Mouse (Mus musculus) cerebral cortex, adult 2 months (tissue): Measurements from ENCODE around the gene 6430548M08Rik.

Source experiments
- WGBS: fragments of 180-500 bp; shearing (Covaris S2); methylation state at CpG from one replicate; pipeline ENCODE4 v1.1.7; 2018; 5-methylcytosine and 5-hydroxymethylcytosine counted together

6430548M08Rik gene

DNA sequence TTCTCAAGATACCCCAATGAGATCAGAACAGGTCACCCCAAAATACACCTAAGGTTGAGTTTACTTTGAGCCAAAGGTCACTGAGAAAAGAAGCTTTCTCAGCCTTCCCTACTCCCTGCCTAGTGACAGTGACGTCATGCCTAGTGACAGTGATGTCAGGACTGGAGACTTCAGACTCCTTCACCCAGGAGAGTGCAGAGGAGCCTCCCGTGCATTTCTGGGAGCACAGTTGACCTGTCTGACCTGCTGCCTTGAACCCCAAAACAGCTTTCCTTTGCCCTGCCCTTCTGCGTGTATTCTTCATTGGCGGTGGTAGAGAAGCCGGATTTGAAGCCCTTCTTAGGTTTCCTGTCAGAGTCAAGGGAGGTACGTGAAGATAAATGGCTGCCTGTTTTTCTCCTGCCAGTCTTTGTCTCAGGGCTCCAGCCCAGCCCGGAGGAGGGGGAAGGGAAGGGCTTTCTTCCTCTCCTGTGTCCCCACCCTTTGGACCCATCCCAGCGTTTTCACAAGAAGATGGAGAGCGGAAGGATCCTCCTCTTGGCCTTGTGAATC, 9.2 kb upstream of the 6430548M08Rik start:
- WGBS, result 70% methylated on average over 9 of the region's 9 CpGs

DNA sequence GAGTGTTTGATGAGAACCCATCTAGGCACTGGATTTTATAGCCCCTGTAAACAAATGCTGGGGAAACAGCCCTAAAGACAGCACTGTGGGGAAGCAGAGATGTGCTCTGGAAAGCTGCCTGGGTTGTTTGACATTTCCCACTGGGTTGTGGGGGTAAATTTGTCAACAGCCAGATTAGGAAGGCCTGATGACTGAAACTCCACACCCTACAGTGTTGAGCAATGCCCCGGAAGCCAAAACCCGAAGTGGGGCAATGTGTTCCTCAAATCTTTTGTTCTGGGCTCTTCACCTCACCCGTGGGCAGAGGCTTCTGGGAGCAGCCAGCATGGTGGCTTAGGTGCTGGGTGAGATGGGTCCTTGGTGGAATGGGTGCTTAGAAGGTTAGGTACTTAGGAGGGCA, 4.8 kb upstream of the 6430548M08Rik start:
- 68% methylated on average over 3 of the region's 3 CpGs for WGBS

DNA sequence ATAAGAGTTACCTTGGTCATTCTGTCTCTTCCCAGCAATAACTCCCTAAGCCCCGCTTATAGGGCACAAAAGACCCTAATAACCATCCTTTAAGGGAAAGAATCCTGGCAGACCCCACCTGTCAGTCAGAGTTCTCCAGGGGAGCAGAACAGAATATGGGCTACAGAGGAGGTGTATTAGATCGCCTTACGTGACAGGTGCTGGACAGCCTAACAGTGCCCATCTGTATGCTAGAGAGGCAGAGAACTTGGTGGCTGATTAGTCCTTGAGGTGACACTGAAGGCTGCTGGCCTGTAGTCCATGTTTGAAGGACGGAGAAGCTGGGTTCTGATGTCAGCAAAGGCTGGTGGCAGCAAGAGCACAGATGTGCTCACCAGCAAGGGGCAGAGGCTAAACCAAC, 3.0 kb upstream of the 6430548M08Rik start:
- 92% methylated on average over 4 of the region's 4 CpGs for WGBS

DNA sequence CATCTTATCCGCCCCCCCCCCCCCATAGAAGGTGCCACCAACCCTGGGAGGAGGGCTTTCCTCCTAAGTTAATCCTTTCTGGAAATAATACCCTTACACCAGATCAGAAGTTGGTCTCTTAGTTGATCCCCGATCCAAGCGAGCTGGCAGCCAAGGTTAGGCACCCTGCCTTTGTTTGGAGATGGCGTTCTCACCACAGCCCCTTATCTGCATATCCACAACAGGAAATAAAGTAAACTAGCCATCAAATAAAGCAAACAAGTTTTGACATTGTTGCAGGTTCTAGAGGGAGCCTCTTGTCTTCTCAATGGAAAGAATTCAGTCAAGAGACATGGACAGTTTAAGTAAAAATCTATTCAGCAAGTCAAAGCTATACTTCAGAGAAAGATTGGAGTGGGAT, 2.6 kb upstream of the 6430548M08Rik start:
- WGBS, result 81% methylated on average over 4 of the region's 4 CpGs

DNA sequence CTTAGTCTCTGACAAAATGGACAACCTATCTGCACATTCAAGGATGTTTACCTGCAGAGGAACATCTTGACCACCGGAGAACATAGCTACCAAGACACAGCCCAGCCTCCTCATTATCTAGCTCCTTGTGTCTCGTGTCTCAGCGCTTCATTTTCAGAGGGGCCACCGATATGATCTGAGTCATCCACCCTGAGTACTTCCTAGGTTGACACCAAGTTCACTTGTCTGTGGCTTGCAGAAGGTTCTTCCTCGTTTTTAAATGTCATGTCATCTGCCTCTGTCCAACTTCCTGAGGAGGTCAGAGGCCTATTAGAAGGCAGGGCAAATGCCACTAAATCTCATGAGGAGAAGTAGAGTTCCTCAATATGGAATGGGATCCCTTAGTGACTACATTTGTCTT, 1.4 kb upstream of the 6430548M08Rik start:
- 84% methylated on average over 5 of the region's 5 CpGs for WGBS

DNA sequence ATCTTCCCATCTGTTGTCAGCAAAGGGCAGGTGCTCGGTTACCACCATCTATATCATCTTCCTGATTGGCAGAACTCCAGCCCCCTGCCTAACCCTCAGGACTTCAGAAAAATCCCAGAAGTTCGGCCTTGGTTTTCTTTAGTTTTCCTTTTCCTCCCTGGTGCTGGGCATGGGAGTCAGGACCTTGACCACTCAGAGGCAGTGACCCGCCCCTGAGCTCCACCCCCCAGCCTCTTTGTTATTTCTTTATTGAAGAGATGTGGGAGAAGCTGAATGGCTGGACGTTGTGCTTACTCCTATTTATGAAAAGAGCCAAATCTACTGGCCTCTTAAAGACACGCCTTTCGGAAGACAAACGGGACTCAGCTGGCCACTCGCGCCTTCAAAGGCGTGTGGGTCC, 646 bp upstream of the 6430548M08Rik start:
- 5% methylated on average over 10 of the region's 10 CpGs for WGBS

DNA sequence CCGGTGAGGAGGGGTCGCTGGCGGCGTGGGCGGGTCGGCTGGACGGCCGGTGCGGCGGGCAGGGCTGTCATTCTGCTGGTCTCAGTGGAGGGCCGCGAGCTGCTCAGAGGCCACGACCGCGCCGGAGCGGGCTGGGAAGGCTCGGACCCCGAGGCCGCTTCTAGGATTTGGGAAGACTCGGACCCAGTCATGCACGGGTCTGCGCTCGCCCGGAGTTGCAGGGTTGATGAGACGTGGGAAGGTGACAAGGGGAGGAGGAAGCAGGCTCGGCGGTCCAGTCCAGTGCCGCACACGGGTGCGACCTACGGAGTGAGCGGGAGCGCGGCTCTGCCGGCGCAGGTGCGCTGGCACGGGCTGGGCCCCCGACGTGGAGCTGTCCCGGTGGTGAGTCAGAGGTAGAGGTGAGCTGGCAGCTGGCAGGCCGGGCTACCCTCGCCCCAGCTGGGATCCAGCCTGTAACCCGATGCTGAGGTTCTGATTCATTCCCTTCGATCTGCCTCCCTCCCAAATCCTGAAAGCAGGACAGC, 426 bp downstream of the 6430548M08Rik start:
- WGBS, result under 1% methylated on average over 46 of the region's 46 CpGs

DNA sequence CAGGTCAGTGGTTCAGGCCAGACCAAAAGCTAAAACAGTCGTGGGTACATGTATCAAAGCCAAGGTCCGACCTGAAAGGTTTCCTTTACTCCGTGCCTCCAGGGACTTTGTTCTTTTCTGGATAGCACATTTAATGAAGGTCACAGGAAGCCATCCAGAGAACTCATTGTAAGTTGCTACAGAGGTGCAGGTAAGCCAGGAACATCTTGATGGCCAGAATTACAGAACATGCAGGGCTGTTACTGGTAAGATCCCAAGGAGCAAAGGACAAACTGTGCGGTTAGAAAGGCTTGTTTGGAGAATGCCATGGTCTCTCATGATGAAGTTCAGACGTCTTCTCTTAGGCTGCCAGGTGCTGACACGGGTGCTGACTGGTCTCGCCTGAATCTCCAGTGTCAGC, 2.6 kb downstream of the 6430548M08Rik start:
- 82% methylated on average over 7 of the region's 7 CpGs for WGBS

DNA sequence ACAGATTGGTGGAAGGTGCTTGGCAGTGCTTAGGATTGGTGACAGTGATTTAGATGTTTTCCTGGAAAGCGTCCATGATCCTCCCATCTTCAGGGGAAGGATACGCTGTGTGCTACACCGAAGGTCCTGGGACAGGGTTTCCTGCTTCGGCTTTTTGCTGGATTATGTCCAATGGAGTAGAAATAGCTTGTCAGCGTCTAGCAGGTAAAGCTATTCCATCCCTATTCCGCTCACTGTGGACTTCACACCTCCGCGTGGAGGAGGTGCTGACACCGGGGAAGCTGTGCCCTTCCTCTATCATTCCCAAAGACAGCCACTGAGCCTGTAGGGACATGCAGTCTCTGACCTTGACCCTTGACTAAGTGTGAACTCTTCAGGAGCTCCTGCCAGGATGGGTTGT, 4.2 kb downstream of the 6430548M08Rik start:
- WGBS, result 78% methylated on average over 9 of the region's 9 CpGs

DNA sequence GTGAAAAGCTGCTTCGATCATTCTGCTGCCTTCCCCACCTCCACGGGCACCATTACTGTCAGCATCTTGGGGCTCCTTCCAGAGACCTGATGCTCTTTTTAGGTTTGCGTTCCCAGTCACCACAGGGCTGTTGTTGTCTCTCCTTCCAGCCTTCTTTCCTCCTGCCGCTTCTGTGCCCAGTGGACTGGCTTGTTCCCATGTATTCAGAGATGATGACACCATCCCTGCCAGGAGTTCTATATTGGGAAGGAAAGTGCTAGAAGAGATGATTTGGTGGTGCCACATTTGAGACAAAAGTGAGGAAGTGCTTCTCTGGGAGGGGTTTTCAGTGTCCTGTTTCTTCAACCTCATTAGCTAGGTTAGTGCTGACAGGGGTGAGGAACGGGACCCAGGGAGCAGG, 4.9 kb downstream of the 6430548M08Rik start:
- WGBS, result 42% methylated on average over 5 of the region's 5 CpGs

DNA sequence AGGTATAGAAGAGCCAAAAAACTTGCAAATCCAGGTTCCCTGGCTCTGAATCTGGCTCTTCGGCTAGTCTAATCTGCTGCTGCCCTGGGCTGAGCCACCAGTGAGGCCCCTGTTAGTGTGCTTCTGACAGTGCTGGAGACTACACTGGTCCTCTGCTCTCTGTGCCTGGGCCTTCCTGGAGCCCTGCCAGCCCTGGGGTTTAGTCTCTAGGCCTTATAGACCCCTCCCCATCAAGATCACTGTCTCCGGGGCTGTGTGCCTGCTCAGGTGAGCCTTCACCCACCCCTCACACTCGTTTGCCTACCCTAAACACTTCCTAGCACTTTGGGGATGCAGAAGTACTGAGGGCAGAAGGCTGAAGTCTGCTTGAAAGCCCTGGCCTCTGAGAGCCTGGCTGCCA, 5.5 kb downstream of the 6430548M08Rik start:
- WGBS, result 60% methylated on average over 3 of the region's 3 CpGs

DNA sequence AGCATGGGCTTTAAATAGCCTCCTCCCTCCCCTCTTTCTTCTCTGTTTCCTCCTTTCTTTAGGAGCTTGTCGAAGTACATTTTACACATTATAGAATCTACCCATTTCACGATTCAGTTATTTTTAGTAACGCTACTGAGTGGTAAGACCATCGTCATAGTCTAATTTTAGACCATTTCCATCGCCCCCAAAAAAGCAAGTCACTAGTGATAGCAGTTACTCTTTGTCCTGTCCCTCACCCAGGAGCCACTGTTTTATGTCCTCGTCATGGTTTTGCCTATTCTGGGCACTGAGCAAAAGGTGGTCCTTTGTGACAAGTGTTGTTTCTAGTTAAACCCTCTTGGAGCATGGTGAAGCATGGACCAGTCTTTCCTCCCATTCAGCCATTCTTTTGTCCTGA, 6.0 kb downstream of the 6430548M08Rik start:
- WGBS, result 42% methylated on average over 6 of the region's 6 CpGs

DNA sequence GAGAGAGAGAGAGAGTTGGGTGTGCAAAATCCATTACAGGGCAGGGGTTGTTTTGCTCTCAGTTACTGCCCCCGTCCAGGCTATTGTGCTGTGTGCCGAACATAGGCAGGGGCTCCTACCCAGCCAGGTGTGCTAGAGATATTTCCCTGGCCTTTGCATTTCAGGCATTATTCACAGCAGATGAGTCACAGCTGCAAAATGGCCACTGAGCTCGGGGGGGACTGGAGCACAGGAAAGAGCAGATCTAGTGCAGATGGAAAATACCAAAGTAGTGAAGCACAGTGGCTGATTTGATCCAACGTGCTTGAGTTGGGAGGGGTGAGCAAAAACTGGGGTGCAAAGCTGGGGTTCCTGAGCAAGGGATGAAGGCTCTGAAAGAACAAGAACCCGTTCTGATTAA, 7.0 kb downstream of the 6430548M08Rik start:
- 67% methylated on average over 5 of the region's 5 CpGs for WGBS

DNA sequence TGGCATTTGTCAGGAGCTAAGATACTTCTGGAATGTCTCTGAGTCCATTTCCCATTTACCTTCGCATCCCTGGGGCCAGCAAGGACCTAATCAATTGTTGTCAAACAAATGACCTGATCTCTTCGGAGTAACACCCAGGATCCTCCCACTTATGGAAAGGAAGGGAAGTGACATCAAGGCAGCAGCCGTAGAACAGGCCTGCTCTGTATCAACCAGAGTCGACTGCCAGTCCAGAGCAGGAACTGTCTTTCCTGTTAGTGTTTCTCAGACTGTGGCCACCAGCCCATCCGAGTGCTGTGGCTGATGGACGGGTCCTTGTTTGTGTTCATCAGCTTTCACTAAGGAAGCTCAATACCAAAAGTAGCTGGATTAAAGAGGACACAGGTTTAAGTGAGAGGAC, 10.3 kb downstream of the 6430548M08Rik start:
- 56% methylated on average over 6 of the region's 6 CpGs for whole genome bisulfite sequencing

DNA sequence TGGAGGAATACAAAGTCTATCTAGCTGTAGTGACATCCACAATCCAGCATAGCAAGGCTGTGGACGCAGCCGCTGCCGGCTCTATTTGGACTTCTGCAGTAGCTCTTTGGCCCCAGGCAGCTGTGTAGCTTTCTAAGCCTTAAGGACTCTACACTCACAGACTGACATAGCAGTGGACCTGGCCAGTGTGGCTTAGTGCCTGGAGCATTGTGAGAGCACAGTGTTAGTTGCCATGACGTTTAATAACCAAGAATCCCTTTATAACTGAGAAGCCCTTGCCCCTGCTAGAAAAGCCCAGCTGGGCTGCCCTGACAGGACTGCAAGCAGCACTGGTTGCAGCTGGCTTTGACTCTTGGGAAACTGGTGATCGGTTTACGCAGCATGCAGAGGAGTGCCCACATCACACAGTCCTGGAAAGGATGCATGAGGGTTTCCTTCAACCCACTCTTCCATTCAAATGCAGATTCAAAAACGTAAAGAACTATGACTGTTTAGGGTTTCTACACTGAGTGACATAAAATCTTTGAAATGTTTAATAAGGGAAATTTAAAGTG, 11.0 kb downstream of the 6430548M08Rik start:
- 54% methylated on average over 7 of the region's 7 CpGs for WGBS

DNA sequence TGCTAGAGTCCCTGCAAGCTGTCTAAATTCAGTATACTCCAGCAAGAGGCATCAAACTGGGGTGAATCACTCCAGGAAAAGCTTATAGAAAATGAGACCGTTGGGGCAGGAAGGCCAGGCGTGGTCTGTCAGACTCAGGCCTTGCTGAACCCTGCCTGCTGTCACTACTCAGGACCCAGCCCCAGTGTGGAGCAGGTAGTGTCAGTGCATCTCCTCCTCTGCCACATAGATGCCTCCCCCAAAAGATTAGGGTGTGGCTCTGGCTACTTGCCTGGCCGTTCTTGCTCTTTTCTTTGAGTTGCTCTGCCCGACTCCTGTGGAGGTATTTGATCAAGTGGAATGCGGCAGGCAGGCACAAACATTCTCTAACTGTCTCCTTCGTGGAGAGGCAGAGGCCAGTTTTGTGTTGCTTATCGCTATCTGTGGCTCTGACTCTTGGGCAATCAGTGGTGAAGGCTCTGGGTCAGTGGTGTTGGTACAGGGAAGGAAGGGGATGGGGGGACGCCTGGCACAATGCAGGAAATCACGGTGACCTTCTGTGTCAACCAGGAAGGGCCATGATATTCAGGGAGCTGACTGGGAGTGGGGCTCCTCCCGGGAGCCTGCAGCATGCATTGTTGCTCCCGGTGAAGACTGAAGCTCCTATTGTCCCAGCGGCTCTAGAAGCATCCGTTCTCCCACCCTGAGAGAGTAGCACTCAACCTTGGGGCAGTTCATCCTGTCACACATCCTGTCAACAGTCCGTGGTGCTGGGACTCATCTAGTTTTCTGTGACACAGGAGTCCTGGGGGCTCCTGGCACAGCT, 12.6 kb downstream of the 6430548M08Rik start:
- 62% methylated on average over 14 of the region's 14 CpGs for WGBS

DNA sequence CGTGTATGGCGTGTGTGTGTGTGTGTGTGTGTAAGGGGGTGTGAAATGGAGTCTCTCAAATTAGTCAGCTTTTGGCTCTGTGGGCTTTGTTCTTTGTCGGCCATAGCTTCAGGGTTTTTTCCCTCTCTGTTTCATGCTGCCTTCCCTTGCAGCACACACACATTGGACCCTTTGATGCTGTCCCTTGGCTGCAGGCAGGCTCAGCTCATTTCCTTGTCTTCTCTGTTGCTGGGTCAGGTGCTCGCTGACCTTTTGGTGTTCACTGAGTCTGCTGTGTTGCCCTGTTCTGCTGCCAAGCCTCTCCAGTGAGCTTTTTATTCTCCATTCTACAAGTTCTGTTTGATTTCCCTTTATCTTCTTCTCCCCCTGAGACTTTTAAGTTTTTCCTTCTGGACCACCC, 15.6 kb downstream of the 6430548M08Rik start:
- WGBS, result 42% methylated on average over 4 of the region's 4 CpGs

DNA sequence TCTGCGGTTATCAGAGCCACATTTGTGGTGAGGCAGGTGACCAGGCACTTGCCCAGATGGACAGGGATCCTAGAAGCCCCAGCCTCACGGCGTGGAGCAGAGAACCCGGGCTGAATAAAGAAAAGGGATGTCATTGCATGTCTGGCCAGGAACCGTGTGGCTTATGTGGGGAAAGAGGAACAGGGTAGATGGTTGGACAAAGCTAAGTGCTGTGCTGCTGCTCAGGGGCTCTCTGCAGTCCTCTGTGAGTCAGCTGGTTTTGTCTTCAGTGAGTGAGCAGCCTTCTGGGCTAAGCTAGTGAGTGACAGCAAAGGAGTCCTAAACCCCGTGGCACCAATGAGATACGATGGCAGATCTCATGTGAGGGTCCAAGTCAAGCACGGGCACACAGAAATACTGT, 17.2 kb downstream of the 6430548M08Rik start:
- WGBS, result 78% methylated on average over 8 of the region's 8 CpGs

DNA sequence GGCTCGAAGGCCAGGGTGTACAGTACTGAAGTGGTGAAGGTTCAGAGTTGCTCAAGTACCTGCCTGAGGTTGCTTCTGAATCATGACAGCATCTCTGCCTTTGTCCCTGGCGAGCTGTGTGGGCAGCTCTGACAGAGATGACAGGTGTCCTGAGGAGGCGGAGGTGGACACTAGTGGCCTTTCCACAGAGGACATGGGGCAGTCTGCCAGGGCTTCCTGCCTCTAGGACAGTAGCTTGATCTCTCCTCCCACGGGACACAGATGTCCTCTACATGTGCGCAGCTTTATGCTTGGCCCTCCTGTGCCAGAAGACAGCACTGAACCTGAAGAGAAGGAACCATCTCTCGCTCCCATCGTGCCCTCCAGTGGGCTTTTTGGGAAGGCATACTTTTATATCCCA, 19.2 kb downstream of the 6430548M08Rik start:
- WGBS, result 71% methylated on average over 7 of the region's 7 CpGs

DNA sequence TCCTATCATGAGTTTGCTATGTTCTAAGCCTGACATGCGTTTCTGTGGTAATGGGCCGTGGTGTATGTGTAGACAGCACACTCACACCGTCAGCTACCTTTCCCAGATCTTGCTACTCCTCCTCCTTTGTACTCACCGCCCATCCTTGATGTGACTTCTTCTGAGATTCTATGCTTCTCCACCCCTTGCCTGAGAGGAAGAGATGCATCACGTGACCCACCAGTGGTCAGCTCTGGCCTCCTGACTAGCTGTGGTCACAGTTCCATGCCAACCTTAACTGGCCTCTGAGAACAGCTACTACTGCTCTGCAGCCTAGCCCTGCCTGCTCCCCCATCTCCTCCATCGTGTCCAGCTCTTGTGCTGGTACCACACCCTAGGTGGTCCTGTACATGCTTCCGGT, 21.7 kb downstream of the 6430548M08Rik start:
- 83% methylated on average over 7 of the region's 7 CpGs for WGBS

DNA sequence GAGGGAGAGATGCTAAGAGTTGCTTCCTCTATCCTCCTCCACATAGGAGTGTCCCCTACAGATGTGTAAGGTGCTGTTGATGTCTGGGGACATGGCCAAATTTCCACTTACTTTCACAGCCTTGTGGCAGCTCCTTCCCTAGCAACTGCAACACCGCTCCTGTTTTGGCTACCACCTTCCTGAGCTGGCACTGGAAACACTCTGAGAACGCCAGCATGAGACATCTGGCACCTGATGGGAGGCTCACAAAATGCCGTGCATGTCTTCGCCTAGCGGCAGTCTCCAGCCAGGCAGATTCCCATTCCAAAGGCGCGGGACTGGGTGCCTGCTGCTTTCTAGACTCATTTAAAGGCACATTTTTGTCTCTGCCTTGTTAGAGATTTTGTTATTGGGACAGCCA, 22.7 kb downstream of the 6430548M08Rik start:
- WGBS, result 41% methylated on average over 7 of the region's 7 CpGs

DNA sequence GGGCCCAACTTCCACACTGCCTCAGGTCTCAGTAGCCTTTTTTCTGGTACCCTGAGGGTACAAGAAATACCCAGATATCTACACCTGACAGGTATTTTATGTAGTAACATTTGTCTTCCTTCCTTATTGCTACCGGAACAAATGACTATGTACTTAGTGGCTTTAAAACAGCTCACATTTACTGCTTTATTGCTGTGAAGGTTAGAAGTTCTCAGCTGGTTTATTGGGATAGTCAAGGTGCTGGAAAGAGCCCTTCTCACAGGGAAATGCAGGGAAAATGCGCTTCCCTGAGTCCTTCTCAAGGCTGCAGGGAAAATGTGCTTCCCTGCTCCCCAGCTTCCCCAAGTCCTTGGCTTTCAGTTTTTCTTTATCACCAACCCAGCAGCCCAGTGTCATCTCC, 25.0 kb downstream of the 6430548M08Rik start:
- 93% methylated on average over 2 of the region's 2 CpGs for WGBS

DNA sequence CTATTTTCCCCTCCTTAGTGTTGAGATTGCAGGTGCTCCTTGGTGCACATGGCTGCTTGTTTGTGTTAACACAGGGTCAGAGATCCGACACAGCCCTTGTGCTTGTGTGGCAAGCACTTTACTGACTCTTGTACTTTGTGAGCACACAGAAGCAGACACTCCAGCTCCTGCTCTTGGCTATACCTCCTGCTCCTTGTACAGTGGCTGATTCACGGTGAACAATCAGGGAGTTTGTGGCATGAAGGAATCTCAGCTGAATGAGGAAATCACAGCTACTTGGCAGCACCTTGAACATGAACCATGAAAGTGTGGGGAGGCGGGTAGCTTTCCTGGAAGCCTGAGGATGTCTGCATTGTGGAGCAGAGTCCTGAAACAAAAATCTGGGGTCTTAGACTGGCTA, 26.8 kb downstream of the 6430548M08Rik start:
- WGBS, result 55% methylated on average over 3 of the region's 3 CpGs
